Mouse (Mus musculus) right cerebral cortex, adult 18-20 months (tissue): Measurements from ENCODE around the gene Mfsd6l.

Experiments used
- DNase-seq: peaks from one replicate; pipeline ENCODE4 v3.0.0; 2022; ENCODE audit warnings: mixed read lengths

Mfsd6l gene

DNA sequence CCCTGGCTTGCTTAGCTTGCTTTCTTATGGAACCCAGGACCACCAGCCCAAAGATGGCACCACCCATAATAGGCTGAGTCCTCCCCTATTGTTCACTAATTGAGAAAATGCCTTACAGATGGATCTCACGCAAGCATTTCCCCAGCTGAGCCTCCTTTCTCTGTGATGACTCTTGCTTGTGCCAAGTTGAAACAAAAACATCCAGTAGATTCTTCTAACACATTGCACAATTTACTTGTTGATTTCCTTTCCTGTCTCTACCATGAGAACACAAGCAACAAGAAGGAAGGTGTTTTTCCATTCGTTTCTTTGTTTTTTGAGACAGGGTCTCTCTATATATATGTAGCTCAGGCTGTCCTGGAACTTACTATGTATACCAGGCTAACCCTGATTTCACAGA is 51.1 kb downstream of the Mfsd6l start:
- no peak for DNase-seq
